ENCODE assay signal across 12 mouse cellular contexts in genomic region chr5:143630214-143630613, GRCm38 (mm10). TPM values are rescaled to one million over a fixed set of nuclear protein-coding genes. Genes with fewer than 3 reads are reported as not detected.
A peak's percentile ranks its signal among the peaks of the same experiment; 100 is the strongest.
DNase-seq lines count a peak whose midpoint lies in the region; ATAC-seq and TF ChIP-seq lines count a peak whose summit lies in the region.
"Had no signal": no experiment of that assay in that cellular context is flagged by ENCODE, and none has a peak within 500 bp of the region (broad histone marks: within the 10 kb centered on the region; RNA-seq: fewer than 3 reads in every experiment).

No protein-coding gene starts in this region.

- H3K4me1 ChIP-seq in kidney, postnatal 0 days (replicated peaks; ENCODE audit: insufficient read depth, low read length), result peaks cover 47% of the 10 kb centered on the region
- peaks cover 49% of the 10 kb centered on the region for H3K4me1 ChIP-seq in kidney, embryonic 14.5 days (ENCODE audit: control insufficient read depth, insufficient read depth, low read length)
- peaks cover 95% of the 10 kb centered on the region for H3K4me1 ChIP-seq in liver, embryonic 12.5 days

- WGBS in kidney, postnatal 0 days, result 95% methylated on average over 3 of the region's 3 CpGs
- 96% methylated on average over 3 of the region's 3 CpGs for WGBS in kidney, embryonic 14.5 days
- WGBS in liver, embryonic 12.5 days (ENCODE audit: insufficient replicate concordance), result 89% methylated on average over 3 of the region's 3 CpGs

- no peak overlapping the region for H3K4me2 ChIP-seq in kidney, postnatal 0 days (ENCODE audit: low read length)
- no peak overlapping the region for H3K4me2 ChIP-seq in kidney, embryonic 14.5 days (replicated peaks; ENCODE audit: low read depth, low read length)
- H3K4me2 ChIP-seq in liver, embryonic 12.5 days, result no peak overlapping the region
- H3K4me2 ChIP-seq: heart, embryonic 11.5 days had no signal

- peak; percentile 36 for TF ChIP-seq CTCF in kidney, postnatal 0 days (IDR thresholded peaks at IDR 0.05; ENCODE audit: low read depth)

- H3K9ac ChIP-seq in kidney, postnatal 0 days (ENCODE audit: low read depth, low read length), result no peak overlapping the region
- H3K9ac ChIP-seq in kidney, embryonic 14.5 days (ENCODE audit: low read depth, low read length), result no peak overlapping the region
- no peak overlapping the region for H3K9ac ChIP-seq in liver, embryonic 12.5 days

- H3K4me3 ChIP-seq in kidney, postnatal 0 days (replicated peaks; ENCODE audit: low read depth, low read length), result no peak overlapping the region
- no peak overlapping the region for H3K4me3 ChIP-seq in kidney, embryonic 14.5 days (ENCODE audit: low read length)
- no peak overlapping the region for H3K4me3 ChIP-seq in liver, embryonic 12.5 days
- H3K4me3 ChIP-seq: erythroblast, embryonic 14.5 days; hindbrain, embryonic 10.5 days; megakaryocyte, embryonic 14.5 days had no signal

- H3K9me3 ChIP-seq in kidney, postnatal 0 days (replicated peaks; ENCODE audit: low read length), result no peaks in the 10 kb centered on the region
- H3K9me3 ChIP-seq in kidney, embryonic 14.5 days (ENCODE audit: control insufficient read depth, low read length), result no peaks in the 10 kb centered on the region
- H3K9me3 ChIP-seq in liver, embryonic 12.5 days (replicated peaks), result no peaks in the 10 kb centered on the region
- H3K9me3 ChIP-seq: hindbrain, embryonic 10.5 days had no signal

- H3K27me3 ChIP-seq in kidney, postnatal 0 days (ENCODE audit: insufficient read depth, low read length), result no peaks in the 10 kb centered on the region
- no peaks in the 10 kb centered on the region for H3K27me3 ChIP-seq in kidney, embryonic 14.5 days (ENCODE audit: control insufficient read depth, insufficient read depth, low read length)
- no peaks in the 10 kb centered on the region for H3K27me3 ChIP-seq in liver, embryonic 12.5 days (replicated peaks)
- H3K27me3 ChIP-seq: megakaryocyte, embryonic 14.5 days had no signal

- no peak for DNase-seq in kidney, postnatal 0 days (ENCODE audit: low spot score)
- peak; percentile 20 to 27 for DNase-seq in B cell, adult 2 months
- peak; percentile 30 for DNase-seq in ES-CJ7 (ENCODE audit: low read depth, low spot score)
- DNase-seq in cerebellum, adult 8-10 months, result no peak
- DNase-seq in left cerebral cortex, postnatal 10 days (ENCODE audit: extremely low spot score in 1 of 2, low spot score in 2 of 2), result no peak
- DNase-seq in gastrocnemius, postnatal 4 days (ENCODE audit: low spot score in 2 of 2), result no peak

- intact Hi-C loops in left cerebral cortex, postnatal 10 days (cut with DNase I), result loop anchor here (5.0 kb wide), 1 partner anchor 62 kb away; no protein-coding TSS in a partner anchor

- ATAC-seq in kidney, postnatal 0 days (replicated peaks; ENCODE audit: low FRiP score, low read depth), result no peak
- ATAC-seq in kidney, embryonic 14.5 days (ENCODE audit: low FRiP score, low TSS enrichment), result no peak
- ATAC-seq in liver, embryonic 12.5 days, result no peak

- H3K36me3 ChIP-seq in kidney, postnatal 0 days (ENCODE audit: insufficient read depth, low read length), result no peaks in the 10 kb centered on the region
- no peaks in the 10 kb centered on the region for H3K36me3 ChIP-seq in kidney, embryonic 14.5 days (ENCODE audit: control insufficient read depth, insufficient read depth, low read length)
- peaks cover 28% of the 10 kb centered on the region for H3K36me3 ChIP-seq in liver, embryonic 12.5 days
- H3K36me3 ChIP-seq: hindbrain, embryonic 10.5 days had no signal

- H3K27ac ChIP-seq in kidney, postnatal 0 days, result no peak overlapping the region
- no peak overlapping the region for H3K27ac ChIP-seq in kidney, embryonic 14.5 days (ENCODE audit: low read depth, low read length)
- H3K27ac ChIP-seq in liver, embryonic 12.5 days, result peak overlapping the region; percentile 86; the same call in 1 of the 2 replicates
- H3K27ac ChIP-seq: hindbrain, embryonic 10.5 days had no signal

RNA-seq across cellular contexts. Expression of gene Cyth3, which starts 8.0 kb away (rescaled TPM):
- polyA plus RNA-seq in kidney, postnatal 0 days (2015; fragmentation: Nextera tagmentation; extraction: Ambion mirVana), result 74.3 and 76.7 TPM in 2 replicates
- 35.7 and 64.9 TPM in 2 replicates for polyA plus RNA-seq in kidney, embryonic 14.5 days (2014; fragmentation: Nextera tagmentation; extraction: Ambion mirVana)
- polyA plus RNA-seq in liver, embryonic 12.5 days (2016; fragmentation: Nextera tagmentation; extraction: Ambion mirVana), result 46.0 and 47.7 TPM in 2 replicates
- total RNA-seq in left cerebral cortex, postnatal 10 days (2021), result 10 to 100 TPM; 67.7 to 71.2 TPM
- total RNA-seq in gastrocnemius, postnatal 4 days (2021), result 10 to 100 TPM; 50.2 to 67.5 TPM

Comparison
In these comparisons a context has a peak if more than half of its experiments do, and no peak if none do; other contexts are left out.
1. DNase-seq: peak in B cell, adult 2 months (2 of 2) and ES-CJ7 (single experiment); none in kidney, postnatal 0 days (single experiment), cerebellum, adult 8-10 months (single experiment), left cerebral cortex, postnatal 10 days (0 of 2) and gastrocnemius, postnatal 4 days (0 of 2).